8 mouse cellular contexts compared by ENCODE assay signal in genomic region chr7:109111000-109111399, GRCm38 (mm10). TPM values are rescaled to one million over a fixed set of nuclear protein-coding genes. Genes with fewer than 3 reads are reported as not detected.
DNase-seq lines count a peak whose midpoint lies in the region; ATAC-seq and TF ChIP-seq lines count a peak whose summit lies in the region.

No protein-coding gene starts in this region.

- H3K4me3 ChIP-seq in heart, adult 2 months: no peak overlapping the region
- no peak overlapping the region for H3K4me3 ChIP-seq in midbrain, postnatal 0 days (ENCODE audit: low read depth, low read length)
- no peak overlapping the region for H3K4me3 ChIP-seq in lung, adult 2 months (replicated peaks; ENCODE audit: extremely low read depth, low read depth, low read length)

- TF ChIP-seq EP300 in heart, adult 2 months (IDR thresholded peaks at IDR 0.05; ENCODE audit: insufficient read depth, low read depth, low read length): no peak

- no peak overlapping the region for H3K9ac ChIP-seq in heart, adult 2 months (ENCODE audit: low read depth, low read length)
- H3K9ac ChIP-seq in midbrain, postnatal 0 days (replicated peaks; ENCODE audit: low read length, poor library complexity, severe bottlenecking): no peak overlapping the region

- H3K27ac ChIP-seq in heart, adult 2 months: no peak overlapping the region
- H3K27ac ChIP-seq in midbrain, postnatal 0 days (ENCODE audit: low read depth, low read length): no peak overlapping the region

- no peaks in the 10 kb centered on the region for H3K36me3 ChIP-seq in heart, adult 2 months (ENCODE audit: control insufficient read depth, insufficient read depth, low read length)
- H3K36me3 ChIP-seq in midbrain, postnatal 0 days (ENCODE audit: insufficient read depth, low read length): no peaks in the 10 kb centered on the region

- no peaks in the 10 kb centered on the region for H3K9me3 ChIP-seq in midbrain, postnatal 0 days (ENCODE audit: low read length)

- ATAC-seq in common myeloid progenitor, adult 5-6 weeks (replicated peaks; ENCODE audit: low read depth, poor library complexity, severe bottlenecking): peak; percentile 51
- no peak for ATAC-seq in midbrain, postnatal 0 days (ENCODE audit: low FRiP score)

- intact Hi-C loops in heart, adult 2 months (cut with DNase I): no loop called here

- peak; percentile 83 for DNase-seq in heart, adult 11 months
- no peak for DNase-seq in heart, adult 2 months
- peak; percentile 18 to 39 for DNase-seq in layer of hippocampus, postnatal 25 days (ENCODE audit: extremely low spot score in 1 of 2, low spot score in 1 of 2)
- DNase-seq in midbrain, postnatal 0 days (ENCODE audit: low spot score): peak; percentile 59
- no peak for DNase-seq in lung, adult 2 months
- DNase-seq in embryo, embryonic 11 days: no peak
- no peak for DNase-seq in thymus, postnatal 36 days

- TF ChIP-seq POLR2A in heart, adult 2 months (IDR thresholded peaks at IDR 0.05; ENCODE audit: insufficient read depth, low read depth, low read length): no peak
- TF ChIP-seq POLR2A in lung, adult 2 months (IDR thresholded peaks at IDR 0.05; ENCODE audit: borderline replicate concordance, extremely low read depth, low read depth, low read length): no peak

- no peaks in the 10 kb centered on the region for H3K27me3 ChIP-seq in heart, adult 2 months (ENCODE audit: control insufficient read depth, insufficient read depth, low read length)
- H3K27me3 ChIP-seq in midbrain, postnatal 0 days (ENCODE audit: insufficient read depth, low read length): no peaks in the 10 kb centered on the region

- TF ChIP-seq CTCF in heart, adult 2 months (IDR thresholded peaks at IDR 0.05): no peak
- 0 out of 2 replicates have a peak, but pooled peaks have one; percentile 15 for TF ChIP-seq CTCF in midbrain, postnatal 0 days (IDR thresholded peaks at IDR 0.05)
- TF ChIP-seq CTCF in lung, adult 2 months (IDR thresholded peaks at IDR 0.05; ENCODE audit: insufficient read depth, low read length): no peak

- no peak overlapping the region for H3K4me2 ChIP-seq in midbrain, postnatal 0 days (ENCODE audit: low read depth, low read length, poor library complexity, severe bottlenecking)

- H3K4me1 ChIP-seq in heart, adult 2 months (ENCODE audit: control insufficient read depth, insufficient read depth, low read length): no peaks in the 10 kb centered on the region
- 0 out of 2 replicates have a peak, but pooled peaks cover 4% of the 10 kb centered on the region for H3K4me1 ChIP-seq in midbrain, postnatal 0 days (ENCODE audit: insufficient read depth, low read length)
- H3K4me1 ChIP-seq in lung, adult 2 months (ENCODE audit: control insufficient read depth, insufficient read depth, low read length): no peaks in the 10 kb centered on the region

- 61% methylated on average over 5 of the region's 5 CpGs for WGBS in heart, adult 2 months
- 52% methylated on average over 5 of the region's 5 CpGs for WGBS in midbrain, postnatal 0 days
- WGBS in lung, adult 2 months: 77% methylated on average over 5 of the region's 5 CpGs

- H3K79me2 ChIP-seq in heart, adult 2 months (replicated peaks; ENCODE audit: control insufficient read depth, insufficient read depth, low read length): no peaks in the 10 kb centered on the region

RNA-seq across cellular contexts. Expression of gene Ric3, which starts 27.9 kb away (rescaled TPM):
- total RNA-seq in heart, adult 2 months (2021): 1 to 10 TPM; 1.1 to 1.9 TPM
- 0.57 and 0.79 TPM in 2 replicates for polyA plus RNA-seq in heart, adult 2 months (2012; rRNA removed)
- 1.6 and 3.1 TPM in 2 replicates for total RNA-seq in common myeloid progenitor, adult 5-6 weeks (2017)
- total RNA-seq in layer of hippocampus, postnatal 25 days (2021): 10 to 100 TPM; 64.5 to 68.9 TPM
- total RNA-seq in midbrain, postnatal 0 days (2014; rRNA removed): 62.8 and 65.0 TPM in 2 replicates
- 42.1 and 42.2 TPM in 2 replicates for polyA plus RNA-seq in midbrain, postnatal 0 days (2015; fragmentation: Nextera tagmentation; extraction: Ambion mirVana)
- 0.92 and 2.4 TPM in 2 replicates for polyA plus RNA-seq in lung, adult 2 months (2012; rRNA removed)

Comparison
In these comparisons a context has a peak if more than half of its experiments do, and no peak if none do; other contexts are left out.
1. DNase-seq: peak in heart, adult 11 months (single experiment), layer of hippocampus, postnatal 25 days (2 of 2) and midbrain, postnatal 0 days (single experiment); none in heart, adult 2 months (0 of 2), lung, adult 2 months (single experiment), embryo, embryonic 11 days (single experiment) and thymus, postnatal 36 days (0 of 2).
2. RNA of gene Ric3, which starts 27.9 kb away (total RNA-seq): 64.5 to 68.9 TPM in layer of hippocampus, postnatal 25 days and 62.8 to 65.0 TPM in midbrain, postnatal 0 days; 1.1 to 1.9 TPM in heart, adult 2 months and 1.6 to 3.1 TPM in common myeloid progenitor, adult 5-6 weeks; every median in the first group is over 10 times any median in the second.